Mouse (Mus musculus): ENCODE measurements around the gene Capn7. TPM values are rescaled to one million over a fixed set of nuclear protein-coding genes. Genes with fewer than 3 reads are reported as not detected.

Gene Capn7
- polyA plus RNA-seq, 1 experiment from 2014 or later = 47.5 TPM

- H3K27me3 ChIP-seq = no peaks in the 10 kb centered on the region
- H3K4me1 ChIP-seq = no peaks in the 10 kb centered on the region
- no peak overlapping the region for H3K4me3 ChIP-seq (replicated peaks)
- H3K4me2 ChIP-seq = no peak overlapping the region
- no peak overlapping the region for H3K9ac ChIP-seq
- no peaks in the 10 kb centered on the region for H3K36me3 ChIP-seq (replicated peaks)
- ATAC-seq (ENCODE audit: low FRiP score) = no peak
- H3K27ac ChIP-seq = no peak overlapping the region
- H3K9me3 ChIP-seq = no peaks in the 10 kb centered on the region
- WGBS = 89% methylated on average over 3 of the region's 3 CpGs
These were observed 62.8 kb downstream of the Capn7 start for GRCm38 (mm10) chr14:31399271-31399670.

- no peaks in the 10 kb centered on the region for H3K9me3 ChIP-seq
- no peak overlapping the region for H3K4me3 ChIP-seq (replicated peaks)
- no peak overlapping the region for H3K4me2 ChIP-seq
- ATAC-seq (ENCODE audit: low FRiP score) = no peak
- no peak overlapping the region for H3K27ac ChIP-seq
- no peaks in the 10 kb centered on the region for H3K36me3 ChIP-seq (replicated peaks)
- 86% methylated on average over 7 of the region's 7 CpGs for WGBS
- H3K4me1 ChIP-seq = no peaks in the 10 kb centered on the region
- no peak overlapping the region for H3K9ac ChIP-seq
- no peaks in the 10 kb centered on the region for H3K27me3 ChIP-seq
These were observed 63.8 kb downstream of the Capn7 start for GRCm38 (mm10) chr14:31400246-31400645.

GRCm38 (mm10) chr14:31400896-31401295 lies 64.5 kb downstream of the Capn7 start:
- H3K36me3 ChIP-seq (replicated peaks) = no peaks in the 10 kb centered on the region
- H3K4me2 ChIP-seq = no peak overlapping the region
- WGBS = 86% methylated on average over 11 of the region's 11 CpGs
- H3K4me1 ChIP-seq = no peaks in the 10 kb centered on the region
- no peak overlapping the region for H3K27ac ChIP-seq
- H3K9me3 ChIP-seq = no peaks in the 10 kb centered on the region
- no peaks in the 10 kb centered on the region for H3K27me3 ChIP-seq
- no peak overlapping the region for H3K9ac ChIP-seq
- no peak for ATAC-seq (ENCODE audit: low FRiP score)
- H3K4me3 ChIP-seq (replicated peaks) = no peak overlapping the region

DNA sequence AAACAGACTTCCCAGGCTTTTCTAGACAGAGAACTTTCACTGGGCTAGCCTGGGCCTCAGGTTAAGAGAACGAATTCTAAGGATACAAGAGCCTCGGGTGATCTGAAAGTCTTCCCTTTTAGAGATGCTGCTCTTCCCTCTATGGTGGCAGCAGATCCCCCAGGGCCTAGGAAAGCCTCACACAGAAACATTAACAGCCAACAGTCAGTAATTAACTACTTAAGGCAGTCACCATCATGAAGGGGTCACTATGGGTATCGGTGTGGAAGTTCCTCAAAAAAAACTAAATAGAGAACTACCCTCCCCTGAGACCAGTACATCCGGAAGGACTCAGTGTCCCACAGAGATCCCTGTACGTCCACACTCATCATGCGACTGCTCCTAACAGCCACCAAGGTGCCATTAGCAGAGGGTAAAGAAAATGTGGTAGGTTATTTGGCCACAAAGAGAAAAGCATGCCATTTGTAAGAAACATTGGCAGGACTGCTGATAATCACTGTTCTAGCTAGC lies 65.5 kb downstream of the Capn7 start:
- no peaks in the 10 kb centered on the region for H3K9me3 ChIP-seq
- H3K36me3 ChIP-seq (replicated peaks) = no peaks in the 10 kb centered on the region
- WGBS = 89% methylated on average over 6 of the region's 6 CpGs

DNA sequence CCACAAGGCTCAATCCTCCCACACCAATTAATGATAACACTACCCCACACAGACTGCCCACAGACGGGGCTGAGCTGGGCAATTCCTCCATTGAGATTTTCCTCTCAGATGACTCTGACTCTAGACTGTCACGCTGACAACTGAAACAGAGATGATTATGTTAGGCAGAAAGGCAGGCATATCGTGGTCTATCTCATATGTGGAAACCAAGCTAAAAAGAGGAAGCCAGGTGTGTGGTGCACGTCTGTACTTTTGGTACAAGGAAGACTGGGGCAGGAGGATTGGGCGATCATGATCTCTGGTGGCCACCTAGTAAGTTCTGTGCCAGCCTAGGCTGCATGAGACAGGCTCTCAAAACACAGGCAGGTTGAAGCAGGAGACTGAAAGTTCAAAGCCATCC lies 66.3 kb downstream of the Capn7 start:
- Histone ChIP-seq H3K27me3 (no peaks in the 10 kb centered on the region), H3K36me3 (replicated peaks) (no peaks in the 10 kb centered on the region), H3K4me2 (no peak overlapping the region), H3K4me3 (replicated peaks) (no peak overlapping the region), H3K9ac (no peak overlapping the region), H3K9me3 (no peaks in the 10 kb centered on the region), H3K27ac (no peak overlapping the region), H3K4me1 (no peaks in the 10 kb centered on the region)
- 84% methylated on average over 5 of the region's 5 CpGs for WGBS
- no peak for ATAC-seq (ENCODE audit: low FRiP score)

More for the DNA sequence above, 65.5 kb downstream of the Capn7 start:
- H3K4me3 ChIP-seq (replicated peaks) = no peak overlapping the region
- H3K9ac ChIP-seq = no peak overlapping the region
- H3K4me2 ChIP-seq = no peak overlapping the region
- no peak overlapping the region for H3K27ac ChIP-seq
- ATAC-seq (ENCODE audit: low FRiP score) = no peak
- H3K27me3 ChIP-seq = no peaks in the 10 kb centered on the region
- H3K4me1 ChIP-seq = no peaks in the 10 kb centered on the region

GRCm38 (mm10) chr14:31403556-31403955 lies 67.1 kb downstream of the Capn7 start:
- Histone ChIP-seq H3K4me1 (no peaks in the 10 kb centered on the region), H3K9me3 (no peaks in the 10 kb centered on the region), H3K27ac (no peak overlapping the region), H3K4me3 (replicated peaks) (no peak overlapping the region), H3K27me3 (no peaks in the 10 kb centered on the region), H3K36me3 (replicated peaks) (no peaks in the 10 kb centered on the region), H3K4me2 (no peak overlapping the region), H3K9ac (no peak overlapping the region)
- 80% methylated on average over 9 of the region's 9 CpGs for WGBS
- no peak for ATAC-seq (ENCODE audit: low FRiP score)

DNA sequence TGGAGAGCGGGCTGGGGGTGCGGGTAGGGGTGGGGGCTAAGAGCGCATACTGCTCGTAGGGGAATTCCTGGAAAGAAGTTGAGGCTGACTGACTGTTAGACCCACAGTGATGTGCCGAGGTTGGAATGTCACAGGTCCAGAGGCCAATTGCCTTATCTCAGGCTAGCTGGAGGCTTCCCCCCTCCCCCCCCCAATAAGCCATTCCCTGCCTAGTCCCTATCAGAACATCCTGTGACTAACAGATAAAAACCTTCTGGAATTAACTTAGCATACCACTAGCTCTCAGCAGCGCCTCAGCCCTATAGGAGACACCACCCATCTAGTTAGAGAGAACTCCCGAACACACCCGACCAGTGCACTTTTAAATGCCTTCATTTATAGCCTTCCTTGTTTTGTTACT lies 67.6 kb downstream of the Capn7 start:
- Histone ChIP-seq H3K9me3 (no peaks in the 10 kb centered on the region), H3K36me3 (replicated peaks) (no peaks in the 10 kb centered on the region), H3K9ac (no peak overlapping the region), H3K27me3 (no peaks in the 10 kb centered on the region), H3K4me1 (no peaks in the 10 kb centered on the region), H3K4me3 (replicated peaks) (no peak overlapping the region), H3K27ac (no peak overlapping the region), H3K4me2 (no peak overlapping the region)
- no peak for ATAC-seq (ENCODE audit: low FRiP score)
- WGBS = 79% methylated on average over 8 of the region's 8 CpGs

- no peak overlapping the region for H3K9ac ChIP-seq
- H3K9me3 ChIP-seq = no peaks in the 10 kb centered on the region
- no peaks in the 10 kb centered on the region for H3K27me3 ChIP-seq
- WGBS = 95% methylated on average over 4 of the region's 4 CpGs
- 0 out of 2 replicates have a peak, but pooled peaks cover 3% of the 10 kb centered on the region for H3K36me3 ChIP-seq (replicated peaks)
- ATAC-seq (ENCODE audit: low FRiP score) = no peak
- H3K27ac ChIP-seq = no peak overlapping the region
- no peak overlapping the region for H3K4me2 ChIP-seq
- no peak overlapping the region for H3K4me3 ChIP-seq (replicated peaks)
- H3K4me1 ChIP-seq = no peaks in the 10 kb centered on the region
These were observed 68.2 kb downstream of the Capn7 start for GRCm38 (mm10) chr14:31404663-31405062.

- H3K27ac ChIP-seq = no peak overlapping the region
- no peak for ATAC-seq (ENCODE audit: low FRiP score)
- no peaks in the 10 kb centered on the region for H3K4me1 ChIP-seq
- H3K9me3 ChIP-seq = no peaks in the 10 kb centered on the region
- no peak overlapping the region for H3K4me2 ChIP-seq
- H3K27me3 ChIP-seq = no peaks in the 10 kb centered on the region
- 89% methylated on average over 6 of the region's 6 CpGs for WGBS
- 0 out of 2 replicates have a peak, but pooled peaks cover 3% of the 10 kb centered on the region for H3K36me3 ChIP-seq (replicated peaks)
- no peak overlapping the region for H3K4me3 ChIP-seq (replicated peaks)
- no peak overlapping the region for H3K9ac ChIP-seq
These were observed 69.2 kb downstream of the Capn7 start for GRCm38 (mm10) chr14:31405652-31406051.

DNA sequence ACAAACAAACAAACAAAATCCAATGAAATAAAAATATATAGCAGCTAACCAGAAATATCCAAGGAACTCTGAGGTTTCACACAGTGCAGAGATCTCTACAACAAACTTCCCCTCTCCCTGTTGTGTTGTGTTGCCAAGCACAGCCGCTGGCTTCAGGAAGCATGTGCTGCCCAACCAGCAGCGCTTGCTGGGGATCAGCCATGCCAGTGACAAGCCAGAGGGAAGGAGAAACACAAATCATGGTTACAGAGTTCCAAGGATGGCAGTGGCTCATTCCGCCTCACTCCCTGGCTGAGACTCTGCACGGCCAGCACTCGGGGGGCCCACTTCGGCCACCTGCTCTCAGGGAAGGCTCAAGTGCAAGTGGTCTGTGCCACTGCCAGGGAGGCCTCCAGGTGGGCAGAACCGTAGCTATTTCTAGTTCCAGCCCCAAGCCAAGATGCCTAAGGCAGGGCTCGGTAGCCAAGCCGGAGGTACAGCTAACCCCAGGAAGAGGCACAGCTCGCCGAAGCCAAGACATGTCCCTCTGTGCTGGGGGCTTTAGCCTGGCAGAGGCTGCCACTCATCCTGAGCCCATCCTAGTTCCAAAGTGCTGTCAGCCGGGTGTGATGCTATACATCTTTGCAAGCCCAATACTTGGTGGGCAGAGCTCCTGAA lies 69.8 kb downstream of the Capn7 start:
- H3K9ac ChIP-seq = no peak overlapping the region
- H3K4me1 ChIP-seq = no peaks in the 10 kb centered on the region
- WGBS = 90% methylated on average over 12 of the region's 12 CpGs
- no peak for ATAC-seq (ENCODE audit: low FRiP score)
- no peak overlapping the region for H3K4me3 ChIP-seq (replicated peaks)
- no peak overlapping the region for H3K4me2 ChIP-seq
- H3K27ac ChIP-seq = no peak overlapping the region
- peaks cover 3% of the 10 kb centered on the region; the same call in 1 of the 2 replicates for H3K36me3 ChIP-seq (replicated peaks)
- H3K27me3 ChIP-seq = no peaks in the 10 kb centered on the region
- no peaks in the 10 kb centered on the region for H3K9me3 ChIP-seq

- H3K4me1 ChIP-seq = no peaks in the 10 kb centered on the region
- no peaks in the 10 kb centered on the region for H3K27me3 ChIP-seq
- 92% methylated on average over 15 of the region's 15 CpGs for WGBS
- no peak overlapping the region for H3K9ac ChIP-seq
- H3K4me2 ChIP-seq = no peak overlapping the region
- ATAC-seq (ENCODE audit: low FRiP score) = no peak
- no peak overlapping the region for H3K4me3 ChIP-seq (replicated peaks)
- peaks cover 3% of the 10 kb centered on the region; the same call in 1 of the 2 replicates for H3K36me3 ChIP-seq (replicated peaks)
- H3K27ac ChIP-seq = no peak overlapping the region
- H3K9me3 ChIP-seq = no peaks in the 10 kb centered on the region
These were observed 70.8 kb downstream of the Capn7 start for GRCm38 (mm10) chr14:31407208-31407607.

DNA sequence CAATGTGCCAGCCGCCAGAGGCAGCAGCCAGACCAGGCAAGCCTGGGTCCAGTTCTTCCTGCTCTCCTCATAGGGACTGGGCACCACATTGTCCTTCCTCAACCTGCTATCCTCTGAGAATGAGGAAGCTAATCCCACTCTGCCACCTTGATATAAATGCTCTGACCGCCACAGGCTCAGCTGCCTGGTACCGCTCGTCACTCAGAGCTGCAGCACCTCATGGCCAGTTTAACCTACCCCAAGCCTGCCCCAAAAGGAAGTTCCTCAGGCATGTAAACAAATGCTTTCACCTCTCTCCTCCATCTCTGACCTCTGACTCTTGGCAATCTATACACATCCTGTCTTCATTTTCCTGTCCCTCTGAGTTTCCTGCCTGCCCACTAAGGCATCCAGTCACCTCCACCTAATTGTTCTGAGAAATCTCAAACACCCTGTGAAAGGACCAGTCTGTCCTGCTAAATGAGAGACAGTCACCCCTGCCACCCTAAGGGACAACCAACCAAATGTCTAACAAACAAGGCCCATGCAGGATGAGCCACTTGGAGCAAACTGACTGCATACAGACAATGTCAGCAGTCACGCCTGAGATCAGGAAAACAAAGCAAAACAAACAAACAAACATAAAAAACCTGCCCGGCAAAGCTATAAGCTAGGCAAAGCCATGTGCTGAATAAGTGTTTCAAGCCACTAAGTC lies 71.6 kb downstream of the Capn7 start:
- no peak overlapping the region for H3K27ac ChIP-seq
- H3K36me3 ChIP-seq (replicated peaks) = peaks cover 3% of the 10 kb centered on the region; the same call in 1 of the 2 replicates
- ATAC-seq (ENCODE audit: low FRiP score) = no peak
- H3K4me2 ChIP-seq = no peak overlapping the region
- no peaks in the 10 kb centered on the region for H3K27me3 ChIP-seq
- no peak overlapping the region for H3K9ac ChIP-seq
- no peaks in the 10 kb centered on the region; the same call in 1 of the 2 replicates for H3K4me1 ChIP-seq
- H3K4me3 ChIP-seq (replicated peaks) = no peak overlapping the region
- H3K9me3 ChIP-seq = no peaks in the 10 kb centered on the region
- 77% methylated on average over 6 of the region's 6 CpGs for WGBS

DNA sequence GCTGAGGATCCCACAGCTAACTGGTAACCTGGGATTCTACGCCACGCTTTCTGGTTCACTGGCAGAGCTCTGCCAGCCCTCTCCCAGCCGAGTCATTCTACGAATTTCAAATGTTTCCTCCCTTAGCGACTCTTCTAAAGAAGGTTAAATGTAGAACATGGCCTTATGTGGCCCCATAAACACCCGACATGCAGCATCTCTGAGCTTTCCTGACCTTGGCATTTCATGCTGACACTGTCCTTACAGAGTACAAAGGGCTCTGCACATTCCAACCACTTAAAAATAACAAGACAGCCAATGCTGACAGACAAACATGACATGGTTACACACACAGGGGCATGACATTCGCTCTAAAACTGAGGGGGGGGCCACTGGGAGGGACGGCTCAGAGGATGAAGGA lies 72.2 kb downstream of the Capn7 start:
- Histone ChIP-seq H3K4me2 (no peak overlapping the region), H3K36me3 (replicated peaks) (peaks cover 3% of the 10 kb centered on the region; the same call in 1 of the 2 replicates), H3K4me1 (peaks cover 4% of the 10 kb centered on the region), H3K9ac (no peak overlapping the region), H3K27ac (no peak overlapping the region), H3K9me3 (no peaks in the 10 kb centered on the region), H3K4me3 (replicated peaks) (no peak overlapping the region), H3K27me3 (no peaks in the 10 kb centered on the region)
- ATAC-seq (ENCODE audit: low FRiP score) = no peak
- 75% methylated on average over 8 of the region's 8 CpGs for WGBS

Data from forebrain, embryonic 12.5 days (tissue).